Comparison of ENCODE assay signal across 27 mouse cellular contexts in the genomic region with DNA sequence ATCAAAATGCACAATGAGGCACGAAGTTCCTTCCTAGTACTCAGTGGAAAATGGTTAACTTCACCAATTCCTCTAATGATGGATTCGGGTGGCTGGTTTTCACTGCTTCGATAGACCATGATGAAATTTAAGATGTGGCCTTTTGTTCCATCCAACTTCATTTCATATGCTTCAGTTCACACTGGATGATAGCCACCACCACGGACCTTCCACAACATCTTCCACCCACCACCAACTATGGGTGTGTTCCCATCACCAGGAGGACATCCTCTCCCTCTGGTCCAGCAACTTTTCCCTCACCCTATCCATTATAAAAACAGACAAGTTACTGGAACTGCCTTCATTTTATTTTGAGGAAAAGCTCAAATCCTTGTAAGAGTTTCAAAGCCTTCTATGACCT.
DNase-seq lines count a peak whose midpoint lies in the region; ATAC-seq and TF ChIP-seq lines count a peak whose summit lies in the region.
"Had no signal": no experiment of that assay in that cellular context is flagged by ENCODE, and none has a peak within 500 bp of the region (broad histone marks: within the 10 kb centered on the region; RNA-seq: fewer than 3 reads in every experiment).

No protein-coding gene starts in this region.

- no peak overlapping the region for H3K4me2 ChIP-seq in kidney, embryonic 16.5 days (replicated peaks; ENCODE audit: low read depth, low read length)
- H3K4me2 ChIP-seq in forebrain, embryonic 11.5 days (ENCODE audit: low read depth, low read length, severe bottlenecking), result no peak overlapping the region
- H3K4me2 ChIP-seq: embryonic facial prominence, embryonic 12.5 days; embryonic facial prominence, embryonic 15.5 days; forebrain, embryonic 13.5 days; heart, embryonic 13.5 days; hindbrain, embryonic 14.5 days had no signal

- H3K9ac ChIP-seq in kidney, embryonic 16.5 days (replicated peaks; ENCODE audit: low read length), result no peak overlapping the region
- no peak overlapping the region for H3K9ac ChIP-seq in forebrain, embryonic 11.5 days (ENCODE audit: low read length)
- H3K9ac ChIP-seq: embryonic facial prominence, embryonic 12.5 days; embryonic facial prominence, embryonic 15.5 days; forebrain, embryonic 13.5 days; heart, embryonic 13.5 days; hindbrain, embryonic 14.5 days had no signal

- no peaks in the 10 kb centered on the region for H3K27me3 ChIP-seq in kidney, adult 2 months (replicated peaks; ENCODE audit: control insufficient read depth, insufficient read depth, low read length)
- no peaks in the 10 kb centered on the region for H3K27me3 ChIP-seq in kidney, embryonic 16.5 days (ENCODE audit: insufficient read depth, low read length)
- no peaks in the 10 kb centered on the region for H3K27me3 ChIP-seq in forebrain, embryonic 11.5 days (ENCODE audit: control insufficient read depth, insufficient read depth, low read length)
- H3K27me3 ChIP-seq: embryonic facial prominence, embryonic 12.5 days; embryonic facial prominence, embryonic 15.5 days; forebrain, embryonic 13.5 days; heart, embryonic 13.5 days had no signal

- no peaks in the 10 kb centered on the region for H3K36me3 ChIP-seq in kidney, adult 2 months (ENCODE audit: control insufficient read depth, insufficient read depth, low read length)
- H3K36me3 ChIP-seq in kidney, embryonic 16.5 days (ENCODE audit: insufficient read depth, low read length), result no peaks in the 10 kb centered on the region
- H3K36me3 ChIP-seq in forebrain, embryonic 11.5 days (ENCODE audit: control insufficient read depth, insufficient read depth, low read length), result no peaks in the 10 kb centered on the region
- H3K36me3 ChIP-seq: embryonic facial prominence, embryonic 12.5 days; embryonic facial prominence, embryonic 15.5 days; heart, embryonic 10.5 days; heart, embryonic 13.5 days had no signal

- H3K9me3 ChIP-seq in kidney, embryonic 16.5 days (ENCODE audit: low read length), result no peaks in the 10 kb centered on the region
- H3K9me3 ChIP-seq in forebrain, embryonic 11.5 days (ENCODE audit: control insufficient read depth, low read length), result no peaks in the 10 kb centered on the region
- H3K9me3 ChIP-seq: embryonic facial prominence, embryonic 12.5 days; embryonic facial prominence, embryonic 15.5 days; forebrain, embryonic 13.5 days; heart, embryonic 10.5 days; heart, embryonic 13.5 days had no signal

- DNase-seq in kidney, adult 2 months, result peak; percentile 19
- DNase-seq in kidney, postnatal 10 days, result no peak
- DNase-seq in kidney, adult 8-10 months, result no peak
- peak; percentile 6 for DNase-seq in retina, postnatal 1 day
- DNase-seq in lung, adult 18-20 months, result no peak
- DNase-seq in forebrain, embryonic 11.5 days (ENCODE audit: low spot score), result no peak
- DNase-seq: adrenal gland, adult 8-10 months; adrenal gland, postnatal 25 days; B cell, adult 2 months; cerebellum, adult 18-20 months; cerebellum, adult 9-10 months; cerebellum, postnatal 25 days; gastrocnemius, postnatal 10 days; gastrocnemius, postnatal 36 days; heart, adult 2 months; heart, postnatal 14 days; heart, postnatal 4 days had no signal

- no peaks in the 10 kb centered on the region for H3K4me1 ChIP-seq in kidney, adult 2 months (ENCODE audit: control insufficient read depth, insufficient read depth, low read length)
- H3K4me1 ChIP-seq in kidney, embryonic 16.5 days (ENCODE audit: insufficient read depth, low read length), result no peaks in the 10 kb centered on the region
- no peaks in the 10 kb centered on the region for H3K4me1 ChIP-seq in forebrain, embryonic 11.5 days (replicated peaks; ENCODE audit: control insufficient read depth, insufficient read depth, low read length)
- H3K4me1 ChIP-seq: embryonic facial prominence, embryonic 12.5 days; embryonic facial prominence, embryonic 15.5 days; forebrain, embryonic 13.5 days; heart, embryonic 10.5 days; heart, embryonic 13.5 days had no signal

- 32% methylated on average over 4 of the region's 4 CpGs for WGBS in kidney, adult 2 months
- WGBS in kidney, embryonic 16.5 days, result 47% methylated on average over 4 of the region's 4 CpGs
- WGBS in forebrain, embryonic 11.5 days, result 56% methylated on average over 4 of the region's 4 CpGs

- TF ChIP-seq POLR2A in kidney, adult 2 months (IDR thresholded peaks at IDR 0.05; ENCODE audit: low read depth, low read length), result no peak

- no peak overlapping the region for H3K27ac ChIP-seq in kidney, adult 2 months (ENCODE audit: insufficient read depth, low read depth, low read length)
- no peak overlapping the region for H3K27ac ChIP-seq in kidney, embryonic 16.5 days (ENCODE audit: low read length)
- H3K27ac ChIP-seq in forebrain, embryonic 11.5 days (ENCODE audit: low read depth, low read length), result no peak overlapping the region
- H3K27ac ChIP-seq: embryonic facial prominence, embryonic 12.5 days; embryonic facial prominence, embryonic 15.5 days; forebrain, embryonic 13.5 days; heart, adult 2 months; heart, embryonic 10.5 days; heart, embryonic 13.5 days; hindbrain, embryonic 14.5 days; hindbrain, postnatal 0 days had no signal

- no peak for TF ChIP-seq CTCF in kidney, adult 2 months (conservative IDR thresholded peaks at IDR 0.05; ENCODE audit: insufficient read depth, insufficient read length, low read depth, low read length)

- no peak overlapping the region for H3K4me3 ChIP-seq in kidney, adult 2 months (ENCODE audit: insufficient read depth, low read depth, low read length)
- no peak overlapping the region for H3K4me3 ChIP-seq in kidney, embryonic 16.5 days (ENCODE audit: low read length)
- H3K4me3 ChIP-seq in forebrain, embryonic 11.5 days (ENCODE audit: low read depth, low read length), result no peak overlapping the region
- H3K4me3 ChIP-seq: embryonic facial prominence, embryonic 12.5 days; embryonic facial prominence, embryonic 15.5 days; forebrain, embryonic 13.5 days; heart, adult 2 months; heart, embryonic 10.5 days; heart, embryonic 13.5 days had no signal

- peak; percentile 54; the same call in 1 of the 2 replicates for ATAC-seq in kidney, embryonic 16.5 days (ENCODE audit: low FRiP score, low TSS enrichment)
- no peak for ATAC-seq in forebrain, embryonic 11.5 days (replicated peaks; ENCODE audit: low FRiP score)
- ATAC-seq: activated CD4-positive, CD25-positive, alpha-beta regulatory T cell, adult 4 months; forebrain, embryonic 13.5 days; forebrain, embryonic 16.5 days; hindbrain, postnatal 0 days had no signal

Comparison
In these comparisons a context has a peak if more than half of its experiments do, and no peak if none do; other contexts are left out.
1. DNase-seq: peak in kidney, adult 2 months (single experiment) and retina, postnatal 1 day (single experiment); none in kidney, postnatal 10 days (single experiment), kidney, adult 8-10 months (0 of 2), lung, adult 18-20 months (0 of 2) and forebrain, embryonic 11.5 days (single experiment).